Mouse (Mus musculus): ENCODE data around the gene Micall1. TPM values are rescaled to one million over a fixed set of nuclear protein-coding genes. Genes with fewer than 3 reads are reported as not detected.

Gene Micall1
- polyA plus RNA-seq, 1 experiment from 2014 or later, result 12.5 TPM

- H3K4me2 ChIP-seq (replicated peaks; ENCODE audit: low read depth, low read length), result no peak overlapping the region
These were observed 76.5 kb downstream of the Micall1 start for GRCm38 (mm10) chr15:79185213-79185612.

More at GRCm38 (mm10) chr15:79185213-79185612, 76.5 kb downstream of the Micall1 start:
- ATAC-seq (ENCODE audit: insufficient number of reproducible peaks, insufficient read depth, low FRiP score, low read depth), result no peak
- H3K36me3 ChIP-seq (ENCODE audit: control insufficient read depth, insufficient read depth, low read length), result no peaks in the 10 kb centered on the region
- H3K9ac ChIP-seq (replicated peaks; ENCODE audit: low read depth, low read length), result no peak overlapping the region
- no peaks in the 10 kb centered on the region for H3K4me1 ChIP-seq (ENCODE audit: control insufficient read depth, insufficient read depth, low read length)
- no peak overlapping the region for H3K4me3 ChIP-seq (ENCODE audit: low read depth, low read length)
- H3K9me3 ChIP-seq (ENCODE audit: control insufficient read depth, low read depth, low read length), result no peaks in the 10 kb centered on the region
- H3K27ac ChIP-seq (ENCODE audit: low read length), result no peak overlapping the region
- WGBS, result 60% methylated on average over 10 of the region's 10 CpGs
- no peaks in the 10 kb centered on the region for H3K27me3 ChIP-seq (ENCODE audit: control insufficient read depth, insufficient read depth, low read length)

Other genes with a start within 250 kb of the Micall1 start
- gene Gga1, start 231.7 kb upstream of the Micall1 start, polyA plus RNA-seq (2014; fragmentation: Nextera tagmentation; extraction: Ambion mirVana), result 38.2 and 40.4 TPM in 2 replicates
- gene Gm49510, start 209.2 kb upstream of the Micall1 start, polyA plus RNA-seq (2014; fragmentation: Nextera tagmentation; extraction: Ambion mirVana), result 0.21 TPM in 1 of 2 replicates, not detected in the other
- gene Sh3bp1, start 209.1 kb upstream of the Micall1 start, polyA plus RNA-seq (2014; fragmentation: Nextera tagmentation; extraction: Ambion mirVana), result 43.5 and 51.4 TPM in 2 replicates
- gene Pdxp, start 195.0 kb upstream of the Micall1 start, polyA plus RNA-seq (2014; fragmentation: Nextera tagmentation; extraction: Ambion mirVana), result 15.7 and 17.9 TPM in 2 replicates
- gene Lgals1, start 182.2 kb upstream of the Micall1 start, polyA plus RNA-seq (2014; fragmentation: Nextera tagmentation; extraction: Ambion mirVana), result 1,620 and 1,697 TPM in 2 replicates
- 45.9 and 56.7 TPM in 2 replicates for gene Nol12, start 174.0 kb upstream of the Micall1 start, polyA plus RNA-seq (2014; fragmentation: Nextera tagmentation; extraction: Ambion mirVana)
- 50.2 TPM in 2 replicates for gene Triobp, start 161.2 kb upstream of the Micall1 start, polyA plus RNA-seq (2014; fragmentation: Nextera tagmentation; extraction: Ambion mirVana)
- 160 and 175 TPM in 2 replicates for gene H1f0, start 80.4 kb upstream of the Micall1 start, polyA plus RNA-seq (2014; fragmentation: Nextera tagmentation; extraction: Ambion mirVana)
- gene Galr3, start 67.0 kb upstream of the Micall1 start, polyA plus RNA-seq (2014; fragmentation: Nextera tagmentation; extraction: Ambion mirVana), result 0.30 and 0.39 TPM in 2 replicates
- 42.7 and 44.1 TPM in 2 replicates for gene Ankrd54, start 46.0 kb upstream of the Micall1 start, polyA plus RNA-seq (2014; fragmentation: Nextera tagmentation; extraction: Ambion mirVana)
- gene Eif3l, start 33.7 kb upstream of the Micall1 start, polyA plus RNA-seq (2014; fragmentation: Nextera tagmentation; extraction: Ambion mirVana), result 218 and 224 TPM in 2 replicates
- gene Polr2f, start 32.1 kb downstream of the Micall1 start, polyA plus RNA-seq (2014; fragmentation: Nextera tagmentation; extraction: Ambion mirVana), result 367 and 376 TPM in 2 replicates
- 8.7 TPM in 2 replicates for gene 1700088E04Rik, start 32.4 kb downstream of the Micall1 start, polyA plus RNA-seq (2014; fragmentation: Nextera tagmentation; extraction: Ambion mirVana)
- 16.8 TPM in 2 replicates for gene Sox10, start 56.3 kb downstream of the Micall1 start, polyA plus RNA-seq (2014; fragmentation: Nextera tagmentation; extraction: Ambion mirVana)
- 28.7 and 33.1 TPM in 2 replicates for gene Pick1, start 120.3 kb downstream of the Micall1 start, polyA plus RNA-seq (2014; fragmentation: Nextera tagmentation; extraction: Ambion mirVana)
- 0.93 and 1.3 TPM in 2 replicates for gene Gm49486, start 120.5 kb downstream of the Micall1 start, polyA plus RNA-seq (2014; fragmentation: Nextera tagmentation; extraction: Ambion mirVana)
- 0.18 and 0.19 TPM in 2 replicates for gene Slc16a8, start 145.9 kb downstream of the Micall1 start, polyA plus RNA-seq (2014; fragmentation: Nextera tagmentation; extraction: Ambion mirVana)
- 5.9 and 8.6 TPM in 2 replicates for gene Baiap2l2, start 176.6 kb downstream of the Micall1 start, polyA plus RNA-seq (2014; fragmentation: Nextera tagmentation; extraction: Ambion mirVana)
- 16.6 and 17.4 TPM in 2 replicates for gene Pla2g6, start 219.5 kb downstream of the Micall1 start, polyA plus RNA-seq (2014; fragmentation: Nextera tagmentation; extraction: Ambion mirVana)
- gene Maff, start 237.7 kb downstream of the Micall1 start, polyA plus RNA-seq (2014; fragmentation: Nextera tagmentation; extraction: Ambion mirVana), result 4.2 and 6.1 TPM in 2 replicates